Mouse (Mus musculus) monocyte, adult 2 months (primary cell): ENCODE data around the gene Taar9.
A peak's percentile ranks its signal among the peaks of the same experiment; 100 is the strongest.
"Not testable (repeated sequence)": the region's sequence is repeated elsewhere in the genome, so short reads cannot be mapped to it uniquely, and the experiment has no call there.

Source experiments
- DNase-seq, 2 experiments: peaks; one replicate each; pipeline ENCODE4 v3.0.0; 2022; ENCODE audit warnings: low spot score in 2 of 2, low read depth in 1 of 2

The Taar9 gene

DNA sequence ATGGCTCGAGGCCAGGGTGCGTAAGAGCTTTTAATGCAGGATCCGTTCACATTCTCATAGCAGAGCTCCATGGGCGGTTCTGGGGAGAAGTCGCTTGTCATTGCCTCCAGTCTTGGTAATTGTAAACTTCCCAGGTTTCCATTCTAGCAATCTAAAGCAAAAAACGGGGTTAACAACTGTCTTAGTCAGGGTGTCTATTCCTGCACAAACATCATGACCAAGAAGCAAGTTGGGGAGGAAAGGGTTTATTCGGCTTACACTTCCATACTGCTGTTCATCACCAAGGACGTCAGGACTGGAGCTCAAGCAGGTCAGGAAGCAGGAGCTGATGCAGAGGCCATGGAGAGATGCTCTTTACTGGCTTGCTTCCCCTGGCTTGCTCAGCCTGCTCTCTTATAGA lies at the start of gene Taar9:
Gene Taar9 (minus strand): TSS at position 101 of the 400 bp plus-strand sequence.
- not testable (repeated sequence) for DNase-seq

DNA sequence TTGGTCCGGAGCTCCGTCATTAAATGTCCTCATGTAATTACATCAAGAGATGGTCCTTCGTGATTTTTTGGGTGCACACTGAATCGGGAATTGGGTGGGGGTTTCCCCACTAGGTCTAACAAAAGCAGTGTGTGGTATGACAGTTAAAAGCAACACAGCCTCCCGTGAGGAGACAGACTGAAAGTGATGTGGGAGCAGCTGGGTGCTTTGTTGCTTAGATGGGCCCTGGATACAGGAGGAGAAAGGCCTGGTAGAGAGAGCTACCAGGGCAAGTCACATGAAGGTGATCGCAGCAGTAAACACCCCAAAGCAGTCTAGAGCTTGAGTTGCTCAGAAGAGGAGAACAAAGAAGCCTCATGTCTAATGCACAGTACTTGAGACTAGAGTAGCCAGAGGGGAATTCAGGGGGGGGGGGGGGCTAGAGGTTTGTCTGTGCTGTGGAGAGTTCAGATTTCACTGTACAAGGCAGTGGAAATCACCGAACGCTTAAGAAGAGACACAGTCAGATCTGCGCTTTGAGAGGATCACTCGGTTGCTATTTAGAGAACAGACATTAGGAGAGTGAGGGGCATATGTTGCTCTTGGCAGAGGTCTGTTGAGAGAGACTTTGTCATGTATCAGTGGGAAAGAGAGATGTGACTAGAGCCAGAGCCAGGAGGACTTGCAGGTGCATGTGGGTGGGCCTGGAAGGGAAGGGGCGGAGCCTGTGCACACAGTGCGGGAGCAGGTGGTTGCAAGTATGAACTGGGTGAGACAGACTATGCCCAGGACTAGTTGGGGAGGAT lies 49.3 kb upstream of the Taar9 start:
- no peak for DNase-seq

DNA sequence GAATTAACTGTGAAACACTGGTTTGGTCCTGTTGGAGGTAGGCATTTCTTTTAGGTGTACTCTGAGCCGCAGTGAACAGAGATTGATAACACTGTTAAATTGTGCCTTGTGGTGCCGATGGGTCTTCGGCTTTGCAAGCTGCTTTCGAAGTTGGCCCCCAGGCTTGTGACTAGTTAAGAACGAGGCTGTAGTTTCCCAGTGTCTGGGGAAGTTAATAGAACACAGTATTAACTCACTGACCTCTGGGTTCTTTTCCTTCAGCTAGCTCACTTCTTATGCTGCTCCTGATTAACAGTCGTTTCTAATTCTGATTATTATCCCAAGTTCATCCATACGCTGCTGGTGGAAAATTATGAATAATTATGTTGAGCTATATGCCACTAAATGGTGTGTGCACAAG lies 40.8 kb upstream of the Taar9 start:
- DNase-seq, result no peak

DNA sequence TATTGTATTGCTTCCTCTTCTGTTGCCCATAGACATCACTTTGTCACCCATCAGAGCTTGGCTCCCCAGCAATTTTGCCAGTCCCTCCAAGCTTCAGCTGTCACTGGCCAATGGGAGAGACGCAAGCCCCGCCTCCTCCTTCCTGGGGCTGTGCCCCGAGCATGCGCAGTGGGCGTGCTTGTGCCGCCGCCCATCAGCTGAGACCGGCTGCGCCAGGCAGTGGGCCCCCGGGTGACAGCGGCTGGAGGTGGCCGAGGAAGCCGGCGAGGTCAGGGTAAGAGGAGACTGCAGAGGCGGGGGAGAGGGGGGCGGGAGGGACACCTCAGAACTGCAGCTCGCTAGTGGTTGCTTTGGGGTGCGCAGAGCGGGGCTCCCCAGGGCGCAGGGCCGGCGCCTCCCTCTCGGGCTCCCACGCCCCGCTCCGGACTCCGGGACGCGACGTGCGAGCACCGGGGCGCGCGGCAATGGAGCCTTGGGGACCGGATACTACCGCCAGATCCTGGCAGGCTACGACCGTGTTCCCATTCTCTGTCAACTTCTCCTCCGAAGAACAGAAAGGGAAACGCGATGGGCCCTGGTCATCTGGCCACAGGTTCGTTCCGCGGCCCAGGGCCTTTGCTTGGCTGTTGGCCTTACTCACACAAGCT lies 39.9 kb upstream of the Taar9 start, which contains the start of gene Stx7:
Gene Stx7 (plus strand): TSS at position 168 of the 647 bp plus-strand sequence.
- peak; percentile 86 to 90 for DNase-seq

DNA sequence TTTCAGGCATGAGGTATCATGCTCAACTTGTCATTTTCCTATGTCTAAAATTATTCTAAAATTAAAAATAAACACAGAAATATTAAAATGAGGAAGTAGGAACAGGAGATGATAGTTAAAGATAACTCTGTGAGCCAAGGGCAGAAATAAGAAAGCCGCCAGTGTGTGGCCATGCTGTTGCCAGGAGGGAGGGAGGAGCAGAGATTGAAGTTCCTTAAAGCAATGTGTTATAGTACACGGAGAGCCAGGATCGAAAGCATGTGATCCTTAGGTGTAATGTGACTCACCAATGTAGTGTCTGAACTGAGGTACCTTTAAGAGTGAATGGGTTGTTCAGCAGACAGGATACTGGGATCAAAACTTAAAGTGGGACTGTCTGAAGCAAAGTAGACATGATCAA lies 33.4 kb upstream of the Taar9 start:
- peak in 1 of 2 experiments; percentile 2 for DNase-seq

DNA sequence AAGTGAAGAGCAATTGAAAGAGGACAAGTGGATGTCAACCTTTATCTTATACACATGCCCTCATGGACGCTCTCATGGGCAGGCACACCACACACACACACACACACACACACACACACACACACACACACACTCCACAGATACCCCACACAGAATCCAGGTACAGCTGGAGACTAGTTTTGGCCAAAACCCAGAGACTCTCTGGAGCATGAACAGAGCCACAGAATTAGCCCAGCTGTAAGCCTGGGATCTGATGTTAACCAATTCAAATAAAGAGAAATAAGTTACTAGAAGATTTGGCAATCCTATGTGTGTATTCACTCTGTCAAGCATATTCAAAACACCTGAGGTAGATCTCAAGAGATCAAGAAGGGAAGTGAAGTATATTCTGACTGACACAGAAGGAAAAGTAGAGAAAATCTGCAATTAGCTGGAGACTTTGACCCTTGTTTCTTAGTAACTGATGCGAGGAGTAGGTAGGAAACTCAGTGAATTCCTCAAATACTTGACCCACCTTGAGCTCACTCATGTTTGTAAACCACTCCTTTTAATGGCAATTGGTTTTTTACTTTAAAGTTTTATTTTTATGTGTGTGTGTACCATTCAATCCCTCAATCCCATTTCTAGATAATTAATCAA lies 29.4 kb upstream of the Taar9 start:
- DNase-seq, result no peak

DNA sequence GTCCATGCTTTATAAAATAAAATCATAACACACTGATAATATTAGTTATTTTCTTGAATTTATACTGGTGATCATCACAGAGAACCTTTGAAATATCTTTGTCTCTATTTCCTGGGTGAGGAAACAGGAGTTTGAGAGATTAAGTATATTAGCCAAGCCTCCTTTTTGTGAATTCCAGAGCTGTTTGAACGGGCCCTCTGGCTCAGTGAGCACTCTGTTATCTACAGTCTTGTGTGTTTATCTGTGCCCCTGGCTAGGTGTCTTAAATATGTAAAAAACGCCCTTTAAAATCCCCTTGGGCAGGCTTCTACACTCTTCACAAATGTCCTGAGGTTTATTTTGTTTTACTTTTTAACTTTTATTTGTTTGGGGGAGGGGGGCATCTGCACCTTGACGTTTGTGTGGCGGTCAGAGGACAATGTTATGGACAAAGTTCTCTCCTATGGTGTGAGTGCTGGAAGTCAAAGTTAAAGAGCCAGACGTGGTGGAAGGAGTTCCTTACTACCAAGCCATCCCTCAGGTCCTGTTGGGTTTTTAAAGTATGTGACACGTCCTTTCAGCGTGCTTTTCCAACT lies 24.8 kb upstream of the Taar9 start:
- no peak for DNase-seq

DNA sequence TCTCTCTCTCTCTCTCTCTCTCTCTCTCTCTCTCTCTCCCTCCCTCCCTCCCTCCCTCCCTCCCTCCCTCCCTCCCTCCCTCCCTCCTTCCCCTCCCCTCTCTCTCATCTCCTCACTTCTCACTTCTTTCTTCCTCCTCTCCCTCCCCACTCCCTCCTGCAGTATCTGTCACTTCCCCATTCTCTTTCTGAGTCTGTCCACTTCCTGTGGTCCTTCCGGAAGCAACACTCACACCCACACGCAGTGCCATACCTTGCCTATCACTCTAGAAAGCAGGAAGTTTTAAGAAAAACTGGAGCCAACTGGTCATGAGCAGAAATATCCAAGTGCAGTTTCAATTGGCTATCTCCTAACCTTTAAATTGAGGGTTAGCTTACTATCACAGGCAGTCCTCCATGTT lies 23.8 kb upstream of the Taar9 start:
- no peak for DNase-seq

DNA sequence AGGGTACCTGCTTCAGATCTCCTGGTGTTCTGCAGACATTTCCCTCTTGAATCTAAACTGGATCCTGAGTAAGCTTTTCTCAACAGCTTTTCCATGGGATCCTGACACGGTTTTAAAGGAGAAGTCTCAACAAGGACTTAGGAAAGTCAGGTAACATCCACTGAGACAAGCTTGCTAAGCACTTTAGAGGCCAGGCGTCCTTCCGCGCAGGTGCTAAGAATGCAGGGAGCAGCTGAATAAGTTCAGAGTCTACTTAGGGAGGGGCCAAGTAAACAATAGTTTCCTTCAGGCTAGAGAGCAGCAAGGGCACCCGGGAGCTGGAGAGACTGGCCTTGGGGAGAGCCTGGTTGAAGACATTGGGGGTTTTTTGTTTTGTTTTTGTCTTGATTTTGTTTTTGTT lies 22.9 kb upstream of the Taar9 start:
- no peak for DNase-seq

DNA sequence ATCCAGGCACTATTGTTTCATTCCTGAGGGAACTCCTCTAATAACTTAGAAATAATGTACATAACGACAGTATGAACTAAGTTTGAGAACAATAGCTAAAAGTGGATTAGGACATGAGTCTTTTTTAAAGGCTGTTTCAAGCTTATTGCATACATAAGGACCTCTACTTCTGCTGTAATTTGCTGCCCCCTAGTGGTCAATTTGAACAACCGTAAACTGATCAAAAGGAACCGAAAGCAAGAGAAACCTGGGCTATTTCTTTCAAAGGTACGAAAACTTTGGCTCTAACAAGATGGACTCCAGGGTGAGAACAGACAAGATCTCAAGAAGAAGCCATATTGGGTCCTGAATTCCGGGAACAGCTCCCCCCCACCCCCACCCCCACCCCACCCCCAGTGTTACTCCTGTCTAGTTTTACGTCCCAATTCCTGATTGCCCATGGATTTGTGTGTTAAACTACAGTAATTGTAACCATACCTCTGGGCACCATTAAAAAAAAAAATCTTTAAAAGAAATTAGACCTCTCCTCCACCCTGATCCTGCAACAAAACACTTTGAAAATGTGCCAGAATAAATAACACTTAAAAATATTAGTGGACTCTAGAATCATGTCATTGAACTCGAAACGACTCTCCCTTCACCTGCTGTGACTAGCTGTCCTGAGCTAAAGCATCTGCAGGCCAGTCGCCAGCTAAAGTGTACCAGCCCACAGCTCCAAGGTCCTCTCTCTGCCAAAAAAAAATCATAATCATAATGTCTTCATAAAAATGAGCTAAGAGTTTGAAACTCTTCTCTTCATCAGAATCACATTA lies 22.3 kb upstream of the Taar9 start:
- DNase-seq, result no peak

DNA sequence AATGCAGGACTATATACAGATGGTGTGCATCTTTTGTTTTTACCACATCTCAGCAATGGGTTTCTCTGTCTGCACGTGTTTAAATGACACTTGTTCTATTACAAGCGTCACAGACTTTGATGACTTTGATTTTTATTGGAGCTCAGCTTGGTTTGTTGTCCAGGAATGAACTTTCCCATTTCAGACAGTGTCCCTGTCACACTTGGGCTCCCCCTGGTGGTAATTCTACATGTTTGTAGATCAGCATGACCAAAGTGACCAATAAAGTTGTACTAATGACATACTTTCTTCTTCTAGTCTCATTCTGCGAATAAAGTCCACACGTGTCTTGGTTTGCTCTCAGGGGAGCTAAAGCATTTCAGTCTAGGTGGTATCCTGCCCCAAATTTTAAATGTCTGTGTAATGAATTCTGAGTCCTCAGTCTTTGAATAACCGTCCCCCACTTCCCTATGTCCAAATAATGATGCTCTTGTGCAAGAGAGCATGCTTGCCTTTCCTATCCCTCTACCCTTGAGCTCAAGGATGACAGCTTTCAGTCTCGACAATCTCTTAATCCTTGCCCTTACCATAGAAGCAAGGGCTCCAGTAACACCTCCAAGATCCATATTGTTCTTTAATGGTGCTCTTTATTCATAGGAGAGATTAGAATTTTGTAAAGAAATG lies 1.9 kb upstream of the Taar9 start:
- no peak for DNase-seq

DNA sequence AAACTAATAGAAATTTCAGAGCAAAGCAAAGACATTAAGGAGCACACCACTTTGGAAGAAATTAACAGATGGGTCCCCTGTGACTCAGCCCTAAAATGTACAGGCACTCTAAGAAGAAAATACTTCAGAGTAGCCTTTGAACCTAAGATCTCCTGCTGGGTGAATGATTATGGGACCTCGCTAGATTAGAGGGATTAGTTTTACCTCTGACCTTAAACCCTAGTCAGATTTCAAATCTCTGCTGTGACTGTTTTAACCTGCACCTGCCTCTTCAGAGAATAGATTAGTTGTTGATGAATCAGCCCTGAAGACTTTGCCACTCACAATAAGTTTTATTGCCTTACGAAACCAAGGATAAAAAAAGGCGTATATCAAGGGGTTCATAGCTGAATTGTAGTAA lies 1.1 kb downstream of the Taar9 start:
- no peak for DNase-seq

DNA sequence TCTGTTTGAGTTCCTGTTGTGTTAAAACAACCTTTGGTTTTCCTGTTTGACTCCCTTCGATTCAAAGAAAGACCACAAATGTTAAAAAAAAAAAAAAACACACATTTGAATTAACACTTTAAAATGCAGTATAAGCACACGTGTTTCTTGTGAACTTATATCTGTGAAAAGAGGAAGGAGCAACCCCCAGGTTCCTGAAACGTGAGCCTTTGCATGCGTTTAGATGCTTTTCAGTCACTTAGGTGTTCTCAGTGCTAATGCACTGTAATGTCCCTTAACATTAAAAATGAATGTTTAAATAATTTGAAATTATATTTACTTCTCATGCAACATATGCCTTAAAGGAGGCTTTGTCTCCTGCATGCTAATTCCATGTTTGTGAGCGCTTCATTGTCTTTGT lies 1.6 kb downstream of the Taar9 start:
- no peak for DNase-seq

DNA sequence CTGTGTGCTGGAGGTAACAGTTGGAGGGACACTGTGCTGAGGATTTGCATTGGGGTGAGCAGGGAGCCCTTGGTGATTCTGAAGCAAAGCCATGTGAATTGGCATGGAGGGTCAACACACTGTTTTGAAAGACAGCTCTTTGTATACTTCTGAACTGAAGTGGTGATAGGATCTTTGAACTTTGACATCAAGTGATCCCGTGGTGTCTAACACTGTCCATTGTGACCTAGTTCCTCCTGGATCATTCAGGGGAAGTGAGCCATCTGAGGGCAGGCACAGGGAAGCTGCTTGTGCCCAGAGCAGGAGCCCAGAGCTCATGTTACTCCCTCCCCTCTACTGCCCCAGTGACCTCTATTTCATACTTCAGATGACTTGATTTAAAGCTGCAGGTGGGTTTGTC lies 6.0 kb downstream of the Taar9 start:
- DNase-seq, result not testable (repeated sequence)

DNA sequence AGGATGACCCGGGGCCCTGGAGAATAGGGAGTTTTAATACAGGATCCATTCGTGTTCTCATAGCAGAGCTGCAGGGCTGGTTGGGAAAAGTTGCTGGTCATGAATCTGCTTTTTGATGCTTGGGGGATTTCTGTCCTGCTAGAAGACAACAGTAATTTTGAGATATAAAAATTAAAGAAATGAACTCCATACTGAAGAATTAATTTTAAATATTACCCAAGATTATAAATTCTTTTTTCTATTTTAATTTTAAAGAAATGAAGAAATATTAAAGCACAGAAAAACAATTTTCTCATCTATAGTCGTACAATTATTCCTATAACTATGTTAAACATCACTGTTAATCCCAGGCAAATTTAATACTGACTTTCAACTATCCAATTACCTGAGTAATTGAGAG lies 7.5 kb downstream of the Taar9 start, which contains the start of gene Taar8c:
Gene Taar8c (minus strand): TSS at position 101 of the 400 bp plus-strand sequence.
- not testable (repeated sequence) for DNase-seq

DNA sequence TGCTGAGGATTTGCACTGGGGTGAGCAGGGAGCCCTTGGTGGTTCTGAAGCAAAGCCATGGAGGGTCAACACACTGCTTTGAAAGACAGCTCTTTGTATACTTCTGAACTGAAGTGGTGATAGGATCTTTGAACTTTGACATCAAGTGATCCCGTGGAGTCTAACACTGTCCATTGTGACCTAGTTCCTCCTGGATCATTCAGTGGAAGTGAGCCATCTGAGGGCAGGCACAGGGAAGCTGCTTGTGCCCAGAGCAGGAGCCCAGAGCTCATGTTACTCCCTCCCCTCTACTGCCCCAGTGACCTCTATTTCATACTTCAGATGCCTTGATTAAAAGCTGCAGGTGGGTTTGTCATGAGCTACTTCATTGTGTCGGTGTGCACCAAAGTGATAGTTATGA lies 12.3 kb downstream of the Taar9 start:
- not testable (repeated sequence) for DNase-seq

DNA sequence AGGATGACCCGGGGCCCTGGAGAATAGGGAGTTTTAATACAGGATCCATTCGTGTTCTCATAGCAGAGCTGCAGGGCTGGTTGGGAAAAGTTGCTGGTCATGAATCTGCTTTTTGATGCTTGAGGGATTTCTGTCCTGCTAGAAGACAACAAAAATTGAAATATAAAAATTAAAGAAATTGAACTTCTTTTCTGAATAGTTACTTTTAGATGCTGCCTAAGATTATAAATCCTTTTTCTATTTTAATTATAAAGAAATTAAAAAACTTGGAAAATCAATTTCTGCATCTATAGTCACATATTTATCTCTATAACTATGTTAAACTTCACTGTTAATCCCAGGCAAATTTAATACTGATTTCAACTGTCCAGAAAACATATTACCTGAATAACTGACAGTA lies 17.1 kb downstream of the Taar9 start, which contains the start of gene Taar8b:
Gene Taar8b (minus strand): TSS at position 101 of the 400 bp plus-strand sequence.
- no peak for DNase-seq

DNA sequence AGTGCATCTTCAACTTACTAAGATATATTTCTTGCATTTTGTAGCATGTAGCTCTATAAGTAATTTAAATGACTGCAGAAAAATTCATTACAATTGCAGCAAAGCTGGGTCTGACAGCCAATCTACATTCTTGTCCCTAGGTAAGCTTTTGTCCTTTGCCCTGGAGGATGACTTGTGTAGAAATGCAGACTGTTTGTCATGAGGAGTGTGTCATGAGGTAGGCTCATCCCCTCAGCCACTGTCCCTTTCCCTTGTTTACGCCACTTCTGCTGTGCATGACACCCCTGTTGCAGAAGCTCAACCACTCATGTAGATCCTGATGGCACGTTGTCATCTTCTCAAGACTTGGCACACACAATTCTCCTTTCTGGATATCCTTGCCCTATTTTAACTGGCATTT lies 22.2 kb downstream of the Taar9 start:
- DNase-seq, result no peak

DNA sequence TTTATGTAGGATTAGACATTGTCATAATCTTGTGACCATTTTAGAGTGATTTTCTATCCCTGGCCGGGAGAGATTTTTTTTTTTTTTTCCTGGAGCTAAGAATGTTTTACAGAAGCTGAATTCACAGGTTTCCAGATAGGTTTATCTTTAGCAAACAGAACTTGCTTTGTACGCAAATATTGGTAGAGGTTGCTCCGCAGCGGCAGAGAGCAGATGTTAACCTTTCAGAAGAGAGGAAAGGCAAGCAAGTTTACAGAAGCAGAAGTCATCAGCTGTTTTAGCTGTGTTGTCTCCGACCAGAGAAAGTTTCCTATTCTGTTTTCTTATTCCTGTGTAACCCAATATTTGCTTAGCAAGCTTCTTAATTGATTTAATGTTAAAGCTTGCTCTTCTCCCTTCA lies 22.8 kb downstream of the Taar9 start:
- no peak for DNase-seq

DNA sequence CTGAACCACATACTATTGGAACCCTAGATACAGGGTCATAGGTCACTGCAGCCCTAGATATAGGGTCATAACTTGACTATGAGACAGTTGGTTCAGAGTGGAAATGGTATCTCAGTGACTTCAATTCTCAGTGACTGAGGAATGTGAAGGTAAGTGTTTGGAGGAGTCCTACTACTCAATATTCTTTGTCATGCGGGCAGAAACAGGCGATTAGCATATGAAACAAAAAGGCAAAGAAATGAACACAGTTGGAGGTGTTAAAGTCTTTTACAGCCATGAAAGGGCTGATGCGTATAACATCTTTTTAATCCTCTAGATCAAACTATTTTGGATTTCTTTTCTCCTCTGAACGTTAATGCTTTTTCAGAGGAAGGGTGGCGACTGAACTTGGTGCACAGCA lies 23.4 kb downstream of the Taar9 start:
- no peak for DNase-seq
